Mouse (Mus musculus) MEL (cell line): ENCODE measurements around the gene Dapp1. TPM values are rescaled to one million over a fixed set of nuclear protein-coding genes. Genes with fewer than 3 reads are reported as not detected.

Experiments
- DNase-seq: peaks from one replicate; pipeline ENCODE4 v3.0.0; 2011; ENCODE audit warnings: low read depth, low spot score
- H3K27ac ChIP-seq: 2 replicates; pipeline ENCODE4 v1.5.1; 2012; ENCODE audit warnings: low read depth, mild to moderate bottlenecking, control low read depth, low read length, moderate library complexity; ENCODE audit not compliant: control insufficient read depth
- H3K27me3 ChIP-seq, 2 experiments: fragments of 150-350 bp in 1 of 2; sonication (generic) in 1 of 2; 2 replicates each; pipeline ENCODE4 v1.6.1; 2012; ENCODE audit warnings: low read length in 2 of 2, mild to moderate bottlenecking in 2 of 2, improper control_type of control experiment in 1 of 2, moderate library complexity in 1 of 2; ENCODE audit not compliant: insufficient read depth in 2 of 2, control insufficient read depth in 1 of 2
- H3K36me3 ChIP-seq, 2 experiments: 2 replicates each; pipeline ENCODE4 v1.6.1; 2012 to 2014; ENCODE audit warnings: low read length in 2 of 2, improper control_type of control experiment in 1 of 2, inconsistent platforms in 1 of 2, mild to moderate bottlenecking in 1 of 2; ENCODE audit not compliant: insufficient read depth in 2 of 2, control insufficient read depth in 1 of 2
- H3K4me1 ChIP-seq, 2 experiments: fragments of 150-350 bp in 1 of 2; sonication (generic) in 1 of 2; 2 replicates each; pipeline ENCODE4 v1.6.1; 2012; ENCODE audit warnings: low read length in 2 of 2, improper control_type of control experiment in 1 of 2, mild to moderate bottlenecking in 1 of 2; ENCODE audit not compliant: insufficient read depth in 2 of 2, control insufficient read depth in 1 of 2
- H3K4me3 ChIP-seq, 2 experiments: fragments of 150-350 bp in 1 of 2; sonication (generic) in 1 of 2; 2 replicates each; pipeline ENCODE4 v1.5.1; 2012; ENCODE audit warnings: low read depth in 2 of 2, low read length in 2 of 2, mild to moderate bottlenecking in 2 of 2, moderate library complexity in 2 of 2, control low read depth in 1 of 2, improper control_type of control experiment in 1 of 2; ENCODE audit not compliant: control insufficient read depth in 1 of 2, insufficient read depth in 1 of 2
- H3K79me2 ChIP-seq: 2 replicates; pipeline ENCODE4 v1.6.1; 2012; ENCODE audit warnings: mild to moderate bottlenecking, low read length, moderate library complexity; ENCODE audit not compliant: control insufficient read depth, poor library complexity, insufficient read depth
- H3K9ac ChIP-seq: 2 replicates; pipeline ENCODE4 v1.6.1; 2012; ENCODE audit warnings: low read depth, mild to moderate bottlenecking, control low read depth, low read length, moderate library complexity; ENCODE audit not compliant: control insufficient read depth, poor library complexity, severe bottlenecking
- H3K9me3 ChIP-seq: fragments of 150-350 bp; sonication (generic); replicated peaks from 2 replicates; pipeline ENCODE4 v1.6.1; 2012; ENCODE audit warnings: mild to moderate bottlenecking, low read length, improper control_type of control experiment, moderate library complexity; ENCODE audit not compliant: insufficient read depth
- CHD1 ChIP-seq: IDR thresholded peaks from 2 replicates; pipeline ENCODE4 v1.6.1; 2012; ENCODE audit warnings: low read depth, mild to moderate bottlenecking, inconsistent platforms, low read length, improper control_type of control experiment
- CHD2 ChIP-seq: IDR thresholded peaks from 2 replicates; pipeline ENCODE4 v1.6.1; 2011; ENCODE audit warnings: low read length, improper control_type of control experiment
- CTCF ChIP-seq, 3 experiments: IDR thresholded peaks in 2 of 3; conservative IDR thresholded peaks in 1 of 3; 2 replicates each; pipeline ENCODE4 v1.5.1; 2011 to 2012; ENCODE audit warnings: low read length in 3 of 3, low read depth in 2 of 3, mild to moderate bottlenecking in 2 of 3, improper control_type of control experiment in 1 of 3, inconsistent platforms in 1 of 3, mixed read lengths in 1 of 3, moderate library complexity in 1 of 3; ENCODE audit not compliant: control insufficient read depth in 1 of 3, insufficient read depth in 1 of 3, poor library complexity in 1 of 3, severe bottlenecking in 1 of 3
- E2F4 ChIP-seq: IDR thresholded peaks from 2 replicates; pipeline ENCODE4 v1.6.1; 2011; ENCODE audit warnings: low read depth, low read length, improper control_type of control experiment, borderline replicate concordance
- EP300 ChIP-seq, 2 experiments: IDR thresholded peaks; 2 replicates each; pipeline ENCODE4 v1.6.1; 2011; ENCODE audit warnings: improper control_type of control experiment in 2 of 2, low read length in 2 of 2, low read depth in 1 of 2, mild to moderate bottlenecking in 1 of 2
- GABPA ChIP-seq: IDR thresholded peaks from 2 replicates; pipeline ENCODE4 v1.6.1; 2012; ENCODE audit warnings: low read depth, mild to moderate bottlenecking, inconsistent platforms, low read length, improper control_type of control experiment, moderate library complexity
- KAT2A ChIP-seq: conservative IDR thresholded peaks from 2 replicates; pipeline ENCODE4 v1.6.1; 2012; ENCODE audit warnings: low read depth, low read length, improper control_type of control experiment, inconsistent platforms
- MAFK ChIP-seq: IDR thresholded peaks from 2 replicates; pipeline ENCODE4 v1.6.1; 2011; ENCODE audit warnings: low read depth, mild to moderate bottlenecking, low read length, improper control_type of control experiment, borderline replicate concordance
- MAX ChIP-seq: IDR thresholded peaks from 2 replicates; pipeline ENCODE4 v1.6.1; 2011; ENCODE audit warnings: low read length, improper control_type of control experiment
- MEF2A ChIP-seq: IDR thresholded peaks from 2 replicates; pipeline ENCODE4 v1.6.1; 2014; ENCODE audit warnings: low read depth, mild to moderate bottlenecking, inconsistent platforms, low read length, improper control_type of control experiment; ENCODE audit not compliant: poor library complexity, insufficient replicate concordance, severe bottlenecking; ENCODE audit errors: extremely low read depth
- MXI1 ChIP-seq: IDR thresholded peaks from 2 replicates; pipeline ENCODE4 v1.6.1; 2011; ENCODE audit warnings: mild to moderate bottlenecking, low read depth, low read length, improper control_type of control experiment
- MYB ChIP-seq: IDR thresholded peaks from 2 replicates; pipeline ENCODE4 v1.6.1; 2011; ENCODE audit warnings: mild to moderate bottlenecking, low read depth, low read length, improper control_type of control experiment
- MYC ChIP-seq: IDR thresholded peaks from 2 replicates; pipeline ENCODE4 v1.6.1; 2011; ENCODE audit warnings: low read depth, mild to moderate bottlenecking, low read length, improper control_type of control experiment, moderate library complexity
- NRF1 ChIP-seq: IDR thresholded peaks from 2 replicates; pipeline ENCODE4 v1.6.1; 2014; ENCODE audit warnings: low read depth, mild to moderate bottlenecking, inconsistent platforms, low read length, improper control_type of control experiment, moderate library complexity; ENCODE audit not compliant: poor library complexity, insufficient read depth, severe bottlenecking
- POLR2A ChIP-seq, 2 experiments: IDR thresholded peaks; 2 replicates each; pipeline ENCODE4 v1.6.1; 2011 to 2012; ENCODE audit warnings: low read length in 2 of 2, mild to moderate bottlenecking in 2 of 2, control low read depth in 1 of 2, improper control_type of control experiment in 1 of 2, low read depth in 1 of 2, moderate library complexity in 1 of 2; ENCODE audit not compliant: control insufficient read depth in 1 of 2, insufficient read depth in 1 of 2, poor library complexity in 1 of 2
- POLR2AphosphoS2 ChIP-seq: IDR thresholded peaks from 2 replicates; pipeline ENCODE4 v1.6.1; 2011; ENCODE audit warnings: low read length, improper control_type of control experiment
- POLR2AphosphoS5 ChIP-seq: IDR thresholded peaks from 2 replicates; pipeline ENCODE4 v1.6.1; 2012; ENCODE audit warnings: low read depth, borderline replicate concordance, mild to moderate bottlenecking, inconsistent platforms, low read length, moderate library complexity, mixed read lengths
- SIN3A ChIP-seq: IDR thresholded peaks from 2 replicates; pipeline ENCODE4 v1.6.1; 2012; ENCODE audit warnings: low read length, improper control_type of control experiment, inconsistent platforms
- TAL1 ChIP-seq: IDR thresholded peaks from 2 replicates; pipeline ENCODE4 v1.6.1; 2012; ENCODE audit warnings: mild to moderate bottlenecking, inconsistent platforms, low read length, moderate library complexity, mixed read lengths
- TBP ChIP-seq: IDR thresholded peaks from 2 replicates; pipeline ENCODE4 v1.8.0; 2011; ENCODE audit warnings: low read depth, low read length, improper control_type of control experiment
- USF1 ChIP-seq: IDR thresholded peaks from 2 replicates; pipeline ENCODE4 v1.6.1; 2014; ENCODE audit warnings: low read depth, mild to moderate bottlenecking, inconsistent platforms, low read length, improper control_type of control experiment, moderate library complexity
- USF2 ChIP-seq, 2 experiments: IDR thresholded peaks; 2 replicates each; pipeline ENCODE4 v1.6.1; 2011 to 2012; ENCODE audit warnings: improper control_type of control experiment in 2 of 2, low read length in 2 of 2, borderline replicate concordance in 1 of 2, inconsistent platforms in 1 of 2, low read depth in 1 of 2, mild to moderate bottlenecking in 1 of 2; ENCODE audit not compliant: insufficient read depth in 1 of 2
- ZC3H11A ChIP-seq: IDR thresholded peaks from 2 replicates; pipeline ENCODE4 v1.6.1; 2012; ENCODE audit warnings: low read depth, mild to moderate bottlenecking, inconsistent platforms, low read length, improper control_type of control experiment
- ZKSCAN1 ChIP-seq: IDR thresholded peaks from 2 replicates; pipeline ENCODE4 v1.6.1; 2012; ENCODE audit warnings: low read depth, mild to moderate bottlenecking, inconsistent platforms, low read length, improper control_type of control experiment, moderate library complexity
- ZMIZ1 ChIP-seq: IDR thresholded peaks from 2 replicates; pipeline ENCODE4 v1.6.1; 2012; ENCODE audit warnings: low read depth, mild to moderate bottlenecking, inconsistent platforms, low read length, improper control_type of control experiment, moderate library complexity
- ZNF384 ChIP-seq: IDR thresholded peaks from 2 replicates; pipeline ENCODE4 v1.6.1; 2012; ENCODE audit warnings: low read depth, mild to moderate bottlenecking, inconsistent platforms, low read length, improper control_type of control experiment
- polyA plus RNA-seq, 2 experiments: library from polyadenylated mRNA; stranded (reverse) in 1 of 2; unstranded in 1 of 2; fragments of >175 nt in 1 of 2; fragments of >200 nt in 1 of 2; gene quantifications; 2 replicates each; pipeline versions ENCODE4 v1.2.1 to v1.2.4; 2012; ENCODE audit warnings: low replicate concordance in 2 of 2, low read depth in 1 of 2; ENCODE audit not compliant: insufficient read length in 2 of 2, insufficient read depth in 1 of 2, missing spikeins in 1 of 2
- total RNA-seq: library from RNA; depleted of rRNA; stranded (reverse); fragments of 300-350 nt; gene quantifications from 2 replicates; pipeline ENCODE4 v1.2.3, GENCODE M21; 2012

Dapp1 gene
- total and polyA plus RNA-seq, 3 experiments = 45.7 to 91.5 (median 67.3) TPM

DNA sequence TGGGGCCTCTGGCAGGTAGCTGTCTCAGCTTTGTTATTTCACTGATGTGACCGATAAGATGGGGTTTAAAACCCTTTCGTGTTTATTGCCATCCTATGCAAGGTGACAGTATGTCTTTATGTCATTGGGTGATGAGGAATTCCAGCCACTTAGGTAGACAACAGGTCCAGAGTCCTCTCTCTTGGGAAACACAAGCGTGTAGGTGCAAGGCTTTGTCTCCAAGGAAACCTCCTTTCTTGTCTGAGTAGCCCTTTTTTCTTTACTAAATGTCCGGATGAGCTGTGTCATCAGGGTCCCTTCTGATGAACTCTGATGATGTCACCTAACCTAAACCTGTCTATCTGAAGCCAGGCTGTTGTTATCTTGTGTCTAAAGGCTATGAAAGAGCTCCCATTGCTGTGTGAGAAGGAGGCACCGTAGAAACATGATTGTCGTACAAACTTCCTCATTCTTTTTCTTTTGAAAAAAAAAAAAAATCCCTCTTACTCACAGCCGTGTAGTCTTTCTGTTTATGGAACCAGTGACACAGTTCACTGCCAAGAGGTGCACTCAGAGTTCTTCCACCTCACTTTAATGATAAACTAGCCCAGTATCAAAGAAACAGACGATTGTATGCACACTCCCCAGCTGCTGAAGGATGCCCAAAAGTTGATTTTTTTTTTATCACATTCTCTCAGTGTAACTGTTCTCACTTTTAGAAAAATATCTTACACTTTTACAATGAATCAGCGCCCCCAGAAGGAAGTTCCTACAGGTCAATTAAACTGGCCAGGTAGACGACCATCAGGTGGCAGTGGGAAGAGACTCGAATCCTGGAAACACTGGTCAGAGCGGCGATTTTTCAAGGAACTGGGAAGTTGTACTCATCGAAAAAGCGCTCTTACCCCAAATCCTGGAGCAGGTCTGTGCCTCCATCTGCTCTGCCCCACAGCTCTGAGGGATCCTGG lies 637 bp downstream of the Dapp1 start (continued):
- no peak; a peak in 1 of 6 replicates for TF ChIP-seq CTCF (IDR thresholded peaks at IDR 0.05 in 2 of 3, conservative IDR thresholded peaks at IDR 0.05 in 1 of 3; ENCODE audit: control insufficient read depth in 1 of 3, insufficient read depth in 1 of 3, low read depth in 2 of 3, low read length in 3 of 3, poor library complexity in 1 of 3, severe bottlenecking in 1 of 3)
- TF ChIP-seq MAFK = 0 out of 2 replicates have a peak, but pooled peaks have one; percentile 10
- no peak for TF ChIP-seq USF1
- no peak for TF ChIP-seq MEF2A
- TF ChIP-seq ZKSCAN1 = peak; percentile 48; the same call in 1 of the 2 replicates
- peak; percentile 54; the same call in 1 of the 2 replicates for TF ChIP-seq ZMIZ1
- peak; percentile 98 for TF ChIP-seq ZNF384
- TF ChIP-seq POLR2A (IDR thresholded peaks at IDR 0.05; ENCODE audit: control insufficient read depth in 1 of 2, insufficient read depth in 1 of 2, low read depth in 1 of 2, low read length in 2 of 2, poor library complexity in 1 of 2) = no peak
- no peak for TF ChIP-seq POLR2AphosphoS5
- TF ChIP-seq TAL1 = peak; percentile 67
- TF ChIP-seq ZC3H11A = no peak
- TF ChIP-seq E2F4 = no peak; the same call in 1 of the 2 replicates
- 0 out of 2 replicates have a peak, but pooled peaks have one; percentile 18 for TF ChIP-seq POLR2AphosphoS2
- 0 out of 2 replicates have a peak, but pooled peaks have one; percentile 1 for TF ChIP-seq MYB
- TF ChIP-seq CHD2 = no peak
- peak; percentile 23; the same call in 1 of the 2 replicates for TF ChIP-seq MAX

DNA sequence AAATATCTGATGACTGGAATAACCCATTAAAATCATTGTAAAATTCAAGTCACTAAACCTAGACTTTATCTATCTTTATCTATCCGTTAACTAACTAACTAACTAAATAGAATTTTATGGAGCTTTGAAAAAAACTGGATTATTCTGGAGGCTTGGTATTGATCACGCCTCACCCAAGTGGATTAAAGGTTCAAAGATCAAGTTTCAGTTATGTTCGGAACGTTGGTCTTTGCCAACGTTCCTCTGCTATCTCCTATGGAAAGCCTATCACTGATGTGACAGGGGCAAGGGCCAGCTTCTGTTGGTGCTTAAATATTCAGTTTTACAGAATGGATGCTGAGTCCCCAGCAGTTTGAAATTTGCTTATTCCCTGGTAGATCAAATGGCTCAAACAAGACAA lies 3.1 kb downstream of the Dapp1 start:
- Histone ChIP-seq H3K79me2 (peaks cover 57% of the 10 kb centered on the region), H3K4me3 (peak overlapping the region; percentile 21 to 57), H3K4me1 (peaks cover 28 to 49% of the 10 kb centered on the region in 2 experiments), H3K36me3 (peaks cover 9 to 59% of the 10 kb centered on the region in 2 experiments), H3K27me3 (no peaks in the 10 kb centered on the region), H3K9me3 (no peaks in the 10 kb centered on the region), H3K27ac (peak overlapping the region; percentile 76), H3K9ac (peak overlapping the region; percentile 66)
- DNase-seq = peak; percentile 33
- TF ChIP-seq CHD1 (peak; percentile 30; the same call in 1 of the 2 replicates), MXI1 (no peak), EP300 (IDR thresholded peaks at IDR 0.05; ENCODE audit: low read depth in 1 of 2, low read length in 2 of 2) (peak in 1 of 2 experiments; percentile 65; a peak in 1 of 4 replicates), KAT2A (no peak), NRF1 (no peak), MYC (no peak), ZMIZ1 (no peak), TBP (0 out of 2 replicates have a peak, but pooled peaks have one; percentile 29), USF2 (IDR thresholded peaks at IDR 0.05; ENCODE audit: borderline replicate concordance in 1 of 2, insufficient read depth in 1 of 2, low read depth in 1 of 2, low read length in 2 of 2) (no peak), SIN3A (no peak), CTCF (IDR thresholded peaks at IDR 0.05 in 2 of 3, conservative IDR thresholded peaks at IDR 0.05 in 1 of 3; ENCODE audit: control insufficient read depth in 1 of 3, insufficient read depth in 1 of 3, low read depth in 2 of 3, low read length in 3 of 3, poor library complexity in 1 of 3, severe bottlenecking in 1 of 3) (no peak), GABPA (no peak), MYB (peak; percentile 81), MEF2A (no peak)
